Mouse (Mus musculus): ENCODE results near the gene Npm1.

The Npm1 gene

DNA sequence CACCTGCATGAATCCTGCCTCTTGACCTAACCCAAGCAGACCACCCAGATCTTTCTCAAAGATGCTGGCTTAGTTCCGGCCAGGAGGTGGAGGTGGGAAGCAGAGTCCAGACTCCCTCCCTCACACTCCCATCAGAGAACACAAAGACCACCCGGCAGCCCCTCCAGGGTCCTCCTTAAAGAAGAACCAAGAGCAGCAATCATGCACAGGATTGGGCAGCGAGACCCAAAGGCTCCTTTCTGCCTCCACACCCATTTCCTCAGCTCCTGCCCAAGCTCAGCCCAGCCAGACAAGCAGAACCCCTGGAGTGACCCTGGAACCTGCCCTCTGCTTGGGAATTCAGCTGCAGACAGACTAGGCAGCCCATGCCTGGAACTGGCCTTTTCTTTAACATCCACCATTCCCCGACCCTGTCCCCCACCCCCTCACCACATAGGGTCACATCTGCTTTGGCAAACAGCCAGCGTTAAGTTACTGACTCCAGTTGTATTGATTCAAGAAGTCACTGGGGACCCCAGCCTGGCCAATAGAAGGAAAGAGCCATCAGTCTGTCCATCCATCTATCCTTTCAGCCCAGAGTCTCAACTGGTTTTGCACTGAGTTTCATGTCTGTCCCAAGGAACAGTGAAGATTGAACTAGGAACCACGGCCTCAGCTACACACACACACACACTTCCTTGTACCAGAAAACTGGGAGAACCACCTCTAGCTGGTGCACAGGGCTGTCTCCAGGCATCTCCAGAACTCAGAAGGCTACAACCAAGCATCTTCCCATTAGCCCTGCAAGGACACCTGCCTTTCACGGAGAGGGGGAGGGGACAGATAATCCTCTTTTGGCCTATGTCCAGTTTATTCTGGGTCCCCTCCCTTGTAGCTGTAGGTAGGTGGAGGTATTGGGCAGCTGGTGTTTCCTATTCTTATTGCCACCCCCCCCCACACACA, 17.5 kb downstream of the Npm1 start:
- DNase-seq = no peak

DNA sequence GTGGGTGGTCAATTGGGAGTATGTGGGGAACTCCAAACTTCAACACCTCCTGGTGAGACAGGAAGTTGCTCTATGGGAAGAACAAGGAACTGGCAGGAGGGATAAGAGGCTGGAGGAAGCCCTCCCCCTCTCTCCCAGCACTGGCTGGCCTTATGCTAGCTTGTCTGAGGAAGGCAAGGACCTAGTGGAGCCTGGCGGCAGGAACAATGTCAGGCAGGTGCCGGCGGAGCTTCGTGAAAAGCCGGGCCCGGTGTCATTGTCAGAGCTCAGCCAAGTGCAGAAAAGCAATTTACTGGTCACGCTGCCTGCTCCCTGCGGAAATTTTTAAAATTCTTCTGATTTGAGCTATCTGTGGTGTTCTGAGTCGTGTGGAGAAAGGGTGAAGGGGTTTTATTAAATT, 19.1 kb downstream of the Npm1 start:
- no peak for DNase-seq

DNA sequence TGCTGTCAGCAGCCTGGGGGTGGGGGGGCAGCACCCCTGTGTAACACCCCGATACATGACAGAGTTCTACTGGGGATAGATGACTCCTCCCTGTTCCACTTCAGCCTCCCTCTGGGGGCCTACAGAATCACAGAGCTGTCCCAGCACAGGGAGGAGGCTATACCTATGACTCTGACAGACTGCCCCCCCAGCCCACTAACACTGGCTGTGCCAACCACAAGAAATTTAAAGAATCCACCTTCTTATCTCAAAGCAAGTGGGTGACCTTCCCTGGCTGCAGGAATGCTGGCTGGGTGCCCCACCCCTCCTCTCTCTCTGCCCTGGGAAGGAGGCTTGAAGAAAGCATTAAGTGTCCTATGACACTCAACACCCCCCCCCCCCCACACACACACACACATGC, 20.2 kb downstream of the Npm1 start:
- no peak for DNase-seq

DNA sequence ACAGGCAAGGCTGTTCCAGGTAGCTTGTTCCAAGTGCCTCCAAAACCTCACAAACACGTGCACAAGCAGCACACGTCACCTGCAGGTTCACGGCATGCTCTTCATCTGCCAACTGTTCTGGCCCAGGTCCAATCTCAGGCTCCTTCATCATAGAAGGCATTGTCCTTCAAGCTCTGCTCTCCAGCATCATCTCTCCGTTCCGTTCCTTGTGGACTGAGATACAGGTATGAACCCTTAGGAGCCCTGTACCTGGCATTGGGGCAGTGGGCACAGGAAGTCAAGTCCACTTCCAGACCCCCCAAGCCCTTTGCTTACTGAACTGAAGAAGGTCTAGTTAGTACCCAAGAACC, 22.9 kb downstream of the Npm1 start:
- DNase-seq = no peak

DNA sequence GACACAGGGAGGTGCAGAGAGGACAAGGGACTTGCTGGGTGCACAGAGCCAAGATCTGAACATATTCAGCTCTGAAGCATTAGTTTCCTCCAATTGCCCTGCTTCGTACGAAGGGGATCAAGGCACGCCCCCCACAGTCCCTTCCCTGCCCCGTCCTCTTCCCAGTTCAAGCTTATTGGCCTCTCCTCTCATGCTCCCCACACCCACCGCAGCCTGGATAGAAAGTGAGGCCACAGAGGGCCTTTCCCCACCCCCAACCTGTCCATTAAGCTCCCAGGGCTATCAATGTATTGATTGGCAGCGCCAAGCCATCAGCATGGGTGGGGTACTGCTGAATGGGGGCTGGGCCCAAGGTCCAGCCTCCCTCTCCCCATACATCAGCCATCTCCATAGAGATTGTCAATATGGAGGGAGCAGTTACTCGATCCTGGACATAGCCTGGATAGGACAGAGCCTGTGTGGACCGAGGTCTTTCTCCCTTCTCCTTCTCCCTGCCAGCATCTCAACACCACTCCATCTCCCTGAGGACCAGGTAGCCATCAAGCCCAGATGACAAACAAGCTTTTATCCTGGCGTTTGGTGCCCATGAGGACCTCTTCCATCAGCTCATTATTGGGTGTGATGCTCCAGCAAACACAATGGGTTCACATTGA, 23.4 kb downstream of the Npm1 start:
- DNase-seq = no peak

DNA sequence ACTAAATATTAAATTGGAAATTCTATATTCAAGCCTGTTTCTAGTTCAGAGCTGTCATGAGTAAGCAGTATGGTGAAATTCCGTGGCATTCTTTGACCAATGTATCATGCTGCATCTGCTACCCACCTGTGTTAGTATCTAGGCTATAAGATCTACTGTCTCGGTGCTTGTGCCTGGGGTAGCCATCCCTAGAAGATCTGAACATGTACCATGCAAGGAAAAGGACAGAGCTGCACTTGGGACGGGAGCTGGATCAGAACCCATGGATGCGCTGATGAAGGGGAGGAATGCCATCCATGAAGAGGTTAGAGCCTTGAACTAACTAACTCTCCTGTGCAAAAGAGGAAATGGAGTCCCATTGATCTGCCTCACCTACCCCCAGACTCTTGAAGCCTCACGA, 24.3 kb downstream of the Npm1 start:
- no peak for DNase-seq

DNA sequence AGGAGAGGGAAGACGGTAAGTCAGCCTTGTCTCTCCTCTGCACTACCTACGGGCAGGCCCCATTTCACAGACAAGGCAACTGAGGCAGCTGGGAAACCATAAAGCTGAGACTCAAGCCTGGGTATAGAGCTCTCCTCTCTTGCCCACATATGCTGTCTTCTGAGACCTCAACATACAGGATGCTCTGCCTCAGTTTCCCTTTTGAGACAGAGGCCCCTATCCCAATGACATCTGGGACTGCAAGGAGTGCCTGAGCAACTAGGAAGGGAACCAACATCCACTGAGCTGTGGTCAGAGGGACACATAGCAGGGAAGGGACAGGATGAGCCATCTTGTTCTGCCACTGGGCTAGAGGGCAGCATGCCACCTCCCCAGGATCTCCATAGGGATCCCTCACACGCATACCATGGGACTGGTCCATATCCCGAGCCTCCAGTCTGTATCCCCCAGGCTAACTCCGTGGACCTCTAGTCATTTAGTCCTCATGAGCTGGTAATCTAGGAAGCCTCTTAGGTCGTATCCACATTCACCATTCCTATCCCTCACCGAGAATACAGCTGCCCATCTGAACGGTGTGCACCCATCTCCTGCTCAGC, 28.5 kb downstream of the Npm1 start:
- no peak for DNase-seq

DNA sequence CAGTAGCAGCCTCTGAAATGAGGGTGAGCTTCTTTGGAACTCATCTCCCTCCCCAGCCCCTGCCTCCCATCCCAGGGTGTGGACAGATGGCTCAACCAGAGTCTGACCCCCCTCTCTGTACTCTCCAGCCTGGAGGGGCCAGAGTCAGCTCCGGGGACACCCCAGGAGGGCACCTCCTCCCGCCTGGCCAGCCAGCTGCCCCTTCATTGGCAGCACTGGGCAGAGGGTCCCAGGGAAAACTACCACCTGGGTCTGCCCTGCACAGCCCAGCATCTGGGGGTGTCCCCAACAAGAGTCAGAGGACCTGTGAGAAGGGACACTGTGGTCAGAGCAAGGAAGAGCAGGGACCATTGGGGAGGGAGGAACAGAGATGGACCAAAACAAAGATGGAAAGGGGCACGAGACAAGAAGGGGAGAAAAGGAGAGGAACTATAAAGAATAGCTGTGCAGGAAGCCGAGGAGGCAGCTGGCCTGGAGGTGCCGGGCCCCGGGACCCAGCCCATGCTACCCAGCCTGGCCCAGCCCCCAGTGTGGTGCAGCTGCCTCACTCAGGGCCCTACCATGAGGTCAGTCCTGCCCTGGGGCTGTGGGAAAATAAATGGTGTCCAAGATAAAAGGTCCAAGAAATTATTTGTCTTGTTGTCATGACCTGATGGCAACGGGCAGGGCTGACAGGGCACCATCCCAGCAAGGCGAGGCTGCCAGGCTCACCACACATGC, 30.2 kb downstream of the Npm1 start:
- DNase-seq = no peak

DNA sequence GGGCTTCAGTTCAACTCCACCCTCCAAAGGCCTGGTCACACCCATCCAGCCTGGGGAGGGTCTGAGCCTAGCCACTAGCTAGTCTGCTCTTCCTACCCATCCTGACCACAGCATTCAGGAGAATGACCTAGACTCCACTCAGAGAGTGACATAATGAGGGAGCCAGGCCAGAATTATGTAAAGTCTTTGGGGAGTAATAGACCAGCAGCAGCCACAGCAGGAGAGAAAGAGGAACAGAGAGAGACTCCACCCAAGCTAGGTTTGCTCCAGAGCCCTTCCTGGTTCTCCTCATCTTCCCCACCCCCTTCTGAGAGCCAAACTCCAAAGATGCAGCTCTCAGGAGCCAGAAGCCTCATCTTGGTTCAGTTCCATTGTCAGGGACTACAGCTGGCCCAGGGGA, 35.9 kb downstream of the Npm1 start:
- DNase-seq = no peak

DNA sequence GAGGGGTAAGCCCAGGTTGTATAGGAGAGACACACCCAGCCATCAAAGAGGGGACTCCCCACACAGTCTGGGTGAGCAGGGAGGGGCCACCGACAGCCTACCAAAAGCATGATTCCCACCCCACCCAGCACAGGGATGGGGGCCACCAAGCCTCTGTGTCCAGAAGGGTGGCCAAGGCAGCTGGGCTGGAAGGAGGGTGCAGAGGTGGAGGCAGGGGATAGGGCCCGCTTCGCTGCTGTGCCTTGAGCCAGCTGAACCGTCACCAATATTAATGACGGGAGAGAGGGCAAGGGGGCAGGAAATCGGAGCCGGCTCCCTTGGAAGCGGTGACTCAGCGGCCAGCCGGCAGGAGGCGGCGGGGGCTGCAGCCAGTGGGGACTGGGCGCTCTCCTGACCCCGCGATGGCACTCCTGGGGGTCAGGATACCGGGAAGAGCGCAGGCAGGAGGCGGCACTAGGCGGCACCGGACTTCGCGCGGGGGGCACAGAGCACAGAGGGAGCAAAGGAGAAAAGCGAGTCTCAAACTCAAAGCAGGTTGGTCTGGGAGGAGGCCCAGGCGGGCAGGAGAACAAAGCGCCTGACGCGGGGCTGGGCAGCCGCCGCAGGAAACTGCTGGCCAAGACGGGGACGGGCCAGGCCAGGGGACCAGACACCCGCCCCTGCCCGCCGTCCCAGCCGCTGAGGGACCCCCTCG, 40.3 kb downstream of the Npm1 start:
- peak; percentile 76 for DNase-seq

DNA sequence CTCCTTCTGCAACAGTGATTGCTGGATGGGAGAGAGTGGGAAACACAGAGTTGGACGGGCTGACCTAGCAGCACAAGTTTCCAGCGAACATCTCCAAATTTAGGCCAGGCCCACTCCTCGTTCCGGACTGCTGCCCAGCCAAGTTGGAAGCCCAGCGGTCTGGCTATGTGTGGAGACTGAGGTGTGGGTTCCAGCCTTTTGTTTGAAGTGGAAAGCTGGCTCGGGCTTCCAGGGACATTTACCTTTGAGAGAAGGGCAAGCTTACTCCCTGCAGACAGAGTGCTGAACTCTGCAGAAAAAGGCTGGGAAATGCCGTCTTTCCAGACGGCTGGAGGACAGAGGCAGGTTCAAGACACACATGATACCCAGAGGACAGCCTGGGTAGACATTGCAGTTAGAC, 43.5 kb downstream of the Npm1 start:
- DNase-seq = no peak

DNA sequence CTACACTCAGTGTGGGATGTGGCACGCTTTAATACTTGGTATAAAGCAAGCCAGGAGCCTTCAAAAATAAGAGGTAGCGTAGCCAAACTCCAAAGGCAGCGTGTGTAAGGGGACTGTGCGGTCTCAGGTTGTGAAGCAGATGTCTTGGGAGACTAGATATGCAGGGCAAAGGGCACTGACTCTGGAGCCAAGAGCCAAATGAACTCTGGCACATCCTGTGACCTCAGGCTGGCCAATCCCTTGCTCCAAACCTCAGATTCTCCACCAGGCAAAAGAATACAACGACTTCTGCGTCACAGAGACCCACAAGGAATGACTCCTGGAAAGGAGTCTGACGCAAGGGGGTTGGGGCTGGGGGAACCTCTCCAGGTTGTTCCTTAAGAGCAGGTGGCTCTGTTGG, 43.9 kb downstream of the Npm1 start:
- peak; percentile 79 for DNase-seq

DNA sequence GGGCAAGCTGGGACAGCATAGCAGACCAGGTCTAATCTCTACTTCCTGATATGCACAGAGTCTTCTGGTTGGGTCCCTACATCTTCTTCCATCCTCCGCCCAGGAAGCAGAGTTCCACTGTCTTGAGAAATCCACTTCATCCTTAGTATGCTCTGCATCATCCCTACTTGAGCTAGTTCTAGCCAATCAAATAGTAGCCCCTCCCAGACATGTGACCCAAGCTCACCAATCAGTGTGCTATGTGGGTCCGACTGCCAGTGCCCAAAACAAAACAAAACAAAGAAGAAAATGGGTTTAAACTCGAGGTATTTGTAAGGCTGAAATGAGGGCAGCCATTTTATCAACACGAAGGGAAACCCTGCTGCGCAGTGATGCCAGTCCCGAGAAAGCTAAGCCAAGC, 44.5 kb downstream of the Npm1 start:
- DNase-seq = no peak

DNA sequence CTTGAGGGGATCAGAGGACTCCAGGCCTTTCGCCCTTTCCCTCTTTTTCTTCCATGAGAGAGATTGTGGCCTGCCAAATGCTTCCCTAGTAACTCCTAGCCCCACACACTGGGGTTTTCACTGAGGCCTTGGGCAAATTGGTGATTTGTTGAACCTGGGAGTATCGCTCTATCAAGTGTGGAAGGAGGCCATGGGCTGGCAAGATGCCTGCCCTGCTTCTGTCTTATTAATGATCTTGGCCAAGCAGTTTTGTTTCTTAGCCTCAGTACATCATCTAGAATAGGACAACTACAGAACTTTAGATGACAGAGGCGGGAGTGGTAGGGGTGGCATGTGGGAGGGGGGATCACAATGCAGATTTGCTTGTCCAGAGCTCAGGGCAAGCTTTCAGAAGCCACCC, 47.2 kb downstream of the Npm1 start:
- DNase-seq = no peak

DNA sequence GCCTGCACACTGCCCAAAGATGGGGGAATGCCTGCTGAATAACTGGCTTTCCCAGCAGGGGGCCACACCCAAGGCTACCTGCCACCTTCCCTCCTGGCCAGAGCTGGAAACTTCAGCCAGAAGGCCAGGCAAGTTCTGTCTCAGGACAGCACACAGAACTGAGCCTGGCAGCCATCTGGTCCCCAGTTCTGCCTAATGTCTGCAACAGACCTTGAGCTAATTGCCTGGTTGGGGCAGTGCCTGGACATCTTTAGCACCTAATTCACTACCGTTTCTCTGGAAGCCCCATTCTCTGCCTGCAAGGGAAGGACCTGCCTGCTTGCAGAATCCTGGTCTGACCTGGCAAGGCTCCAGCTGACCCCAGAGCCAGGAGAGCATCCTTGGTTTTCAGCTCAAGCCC, 50.6 kb downstream of the Npm1 start:
- no peak for DNase-seq

DNA sequence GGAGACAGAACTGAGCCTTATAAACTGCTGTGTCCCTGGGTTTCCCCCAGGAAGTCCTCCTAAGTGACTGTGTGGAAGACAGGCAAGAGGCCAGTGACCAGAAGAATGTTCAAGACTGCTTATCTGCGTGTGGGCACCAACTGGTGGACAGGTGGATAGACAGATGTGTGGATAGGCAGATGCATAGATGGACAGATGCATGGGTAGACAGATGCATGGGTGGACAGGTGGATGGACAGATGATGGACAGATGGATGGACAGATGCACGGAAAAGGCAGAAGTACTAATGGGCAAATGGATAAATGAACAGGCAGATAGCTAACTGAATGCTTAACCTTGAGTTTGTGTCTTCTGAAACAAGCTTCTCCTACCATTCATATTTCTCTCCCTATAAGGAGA, 52.9 kb downstream of the Npm1 start:
- no peak for DNase-seq

DNA sequence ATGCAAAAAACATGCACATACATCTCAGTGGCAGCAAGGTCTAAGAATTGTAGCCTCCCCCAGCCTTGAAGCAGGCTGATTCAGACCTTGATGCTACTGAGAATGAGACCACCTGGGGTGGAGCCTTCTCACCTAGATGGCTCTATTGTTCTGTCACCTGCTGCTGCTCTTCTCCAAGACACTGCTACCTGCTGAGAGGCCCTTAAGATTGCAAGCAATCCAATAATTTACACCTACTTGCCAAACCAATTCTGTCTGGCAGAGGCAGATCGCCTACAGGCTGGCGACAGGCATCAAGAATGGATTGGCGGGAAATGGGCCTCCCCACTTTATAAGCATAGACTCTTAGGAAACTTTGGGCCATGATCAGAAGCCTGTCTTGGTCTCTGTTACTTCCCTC, 55.5 kb downstream of the Npm1 start:
- DNase-seq = no peak

DNA sequence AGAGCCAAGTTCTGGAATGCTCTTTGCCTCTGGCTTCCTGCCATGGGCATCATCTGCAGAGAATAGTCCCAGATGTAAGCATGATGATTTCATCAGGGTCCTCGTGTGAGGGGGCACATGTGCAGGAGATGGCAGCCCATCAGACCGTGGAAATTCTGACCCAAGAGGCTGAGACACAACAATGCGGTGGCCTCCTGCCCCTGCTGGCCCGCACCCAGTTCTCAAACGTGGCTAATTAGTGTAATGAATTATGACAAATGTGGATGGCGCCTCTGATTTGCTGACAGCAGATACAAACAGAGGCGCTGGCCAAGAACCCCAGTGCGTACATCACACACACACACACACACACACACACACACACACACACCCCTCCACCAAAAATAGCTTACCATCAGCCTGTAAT, 58.1 kb downstream of the Npm1 start:
- DNase-seq = no peak

DNA sequence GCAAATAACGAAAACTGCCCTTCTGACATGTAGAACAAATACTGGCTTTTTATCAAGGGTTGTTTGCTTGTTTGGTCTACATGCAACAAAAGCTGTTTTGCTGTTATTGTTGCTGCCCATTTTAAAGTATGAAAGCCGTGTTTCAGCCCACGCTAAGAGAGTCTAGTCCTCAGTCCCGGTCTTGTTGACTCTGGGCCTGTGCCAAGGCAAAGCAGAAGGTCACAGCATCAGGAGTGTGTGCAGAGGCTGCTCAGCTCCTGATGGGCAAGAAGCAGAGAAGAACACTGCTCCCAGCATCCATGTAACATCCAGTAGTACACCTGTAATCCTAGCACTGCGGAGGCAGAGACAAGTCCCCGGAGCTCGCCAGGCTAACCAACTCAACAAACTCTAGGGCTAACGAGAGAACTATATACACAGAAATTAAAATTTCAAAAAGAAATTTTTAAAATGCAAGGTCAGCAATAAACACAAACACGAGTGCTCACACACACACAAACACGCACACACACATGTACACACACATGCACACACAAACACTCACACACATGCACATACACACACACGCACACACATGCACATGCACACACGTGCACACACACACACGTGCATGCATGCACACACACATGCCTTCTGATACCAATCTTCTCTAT, 59.6 kb downstream of the Npm1 start:
- DNase-seq = no peak
